Mouse (Mus musculus): ENCODE results near the gene Defb18.

- no peak for TF ChIP-seq GATA1 (IDR thresholded peaks at IDR 0.05; ENCODE audit: borderline replicate concordance, low read length)
- no peak for TF ChIP-seq FLI1 (IDR thresholded peaks at IDR 0.05; ENCODE audit: low read length)
Observed at GRCm38 (mm10) chr1:18237343-18237742, at the start of gene Defb18.
